Mouse (Mus musculus): Measurements from ENCODE around the gene Yap1. TPM values are rescaled to one million over a fixed set of nuclear protein-coding genes. Genes with fewer than 3 reads are reported as not detected.
A peak's percentile ranks its signal among the peaks of the same experiment; 100 is the strongest.

Gene Yap1
- polyA plus RNA-seq, 1 experiment from 2014 or later, result 42.0 TPM

- H3K27ac ChIP-seq (ENCODE audit: low read depth), result no peak overlapping the region
- DNase-seq (no peak), ATAC-seq (ENCODE audit: insufficient read depth) (no peak)
- H3K9me3 ChIP-seq (ENCODE audit: low read depth, low read length), result no peaks in the 10 kb centered on the region
- 89% methylated on average over 5 of the region's 5 CpGs for WGBS
- H3K9ac ChIP-seq, result no peak overlapping the region
- TF ChIP-seq CTCF (IDR thresholded peaks at IDR 0.05; ENCODE audit: low read depth), result no peak
- H3K36me3 ChIP-seq (ENCODE audit: insufficient read depth), result peaks cover 52% of the 10 kb centered on the region
- H3K4me1 ChIP-seq (ENCODE audit: insufficient read depth), result no peaks in the 10 kb centered on the region
- H3K4me3 ChIP-seq (ENCODE audit: low read depth, low read length), result no peak overlapping the region
- H3K27me3 ChIP-seq (ENCODE audit: insufficient read depth, low read length), result no peaks in the 10 kb centered on the region
- H3K4me2 ChIP-seq, result no peak overlapping the region
These were observed 26.8 kb downstream of the Yap1 start for GRCm38 (mm10) chr9:7977587-7977986.

GRCm38 (mm10) chr9:7971993-7972392 is 32.4 kb downstream of the Yap1 start:
- Histone ChIP-seq H3K9ac (no peak overlapping the region), H3K4me3 (ENCODE audit: low read depth, low read length) (no peak overlapping the region), H3K9me3 (ENCODE audit: low read depth, low read length) (no peaks in the 10 kb centered on the region), H3K36me3 (ENCODE audit: insufficient read depth) (peaks cover 50% of the 10 kb centered on the region), H3K4me2 (no peak overlapping the region), H3K27ac (ENCODE audit: low read depth) (no peak overlapping the region), H3K27me3 (ENCODE audit: insufficient read depth, low read length) (no peaks in the 10 kb centered on the region), H3K4me1 (ENCODE audit: insufficient read depth) (no peaks in the 10 kb centered on the region)
- no peak for DNase-seq
- TF ChIP-seq CTCF (IDR thresholded peaks at IDR 0.05; ENCODE audit: low read depth), result no peak
- WGBS, result 74% methylated on average over 2 of the region's 2 CpGs
- no peak for ATAC-seq (ENCODE audit: insufficient read depth)

GRCm38 (mm10) chr9:7967980-7968379 is 36.4 kb downstream of the Yap1 start:
- WGBS, result 97% methylated on average over 1 of the region's 1 CpGs
- no peak for ATAC-seq (ENCODE audit: insufficient read depth)

GRCm38 (mm10) chr9:7965590-7965989 is 38.8 kb downstream of the Yap1 start:
- H3K9me3 ChIP-seq (ENCODE audit: low read depth, low read length), result no peaks in the 10 kb centered on the region
- no peak overlapping the region for H3K27ac ChIP-seq (ENCODE audit: low read depth)
- WGBS, result 61% methylated on average over 3 of the region's 3 CpGs
- no peak overlapping the region for H3K4me2 ChIP-seq
- H3K9ac ChIP-seq, result no peak overlapping the region
- no peaks in the 10 kb centered on the region for H3K27me3 ChIP-seq (ENCODE audit: insufficient read depth, low read length)
- peaks cover 56% of the 10 kb centered on the region for H3K36me3 ChIP-seq (ENCODE audit: insufficient read depth)
- no peak for ATAC-seq (ENCODE audit: insufficient read depth)
- TF ChIP-seq CTCF (IDR thresholded peaks at IDR 0.05; ENCODE audit: low read depth), result no peak
- H3K4me1 ChIP-seq (ENCODE audit: insufficient read depth), result peaks cover 12% of the 10 kb centered on the region; the same call in 1 of the 2 replicates
- no peak for DNase-seq
- H3K4me3 ChIP-seq (ENCODE audit: low read depth, low read length), result no peak overlapping the region

More at GRCm38 (mm10) chr9:7967980-7968379, 36.4 kb downstream of the Yap1 start:
- Histone ChIP-seq H3K4me3 (ENCODE audit: low read depth, low read length) (no peak overlapping the region), H3K27me3 (ENCODE audit: insufficient read depth, low read length) (no peaks in the 10 kb centered on the region), H3K4me1 (ENCODE audit: insufficient read depth) (peaks cover 2% of the 10 kb centered on the region; the same call in 1 of the 2 replicates), H3K4me2 (no peak overlapping the region), H3K9ac (no peak overlapping the region), H3K27ac (ENCODE audit: low read depth) (no peak overlapping the region), H3K9me3 (ENCODE audit: low read depth, low read length) (no peaks in the 10 kb centered on the region), H3K36me3 (ENCODE audit: insufficient read depth) (peaks cover 56% of the 10 kb centered on the region)
- no peak for DNase-seq
- no peak for TF ChIP-seq CTCF (IDR thresholded peaks at IDR 0.05; ENCODE audit: low read depth)

- Histone ChIP-seq H3K4me2 (no peak overlapping the region), H3K4me3 (ENCODE audit: low read depth, low read length) (no peak overlapping the region), H3K27me3 (ENCODE audit: insufficient read depth, low read length) (no peaks in the 10 kb centered on the region), H3K9me3 (ENCODE audit: low read depth, low read length) (no peaks in the 10 kb centered on the region), H3K27ac (ENCODE audit: low read depth) (no peak overlapping the region), H3K36me3 (ENCODE audit: insufficient read depth) (peaks cover 62% of the 10 kb centered on the region), H3K9ac (no peak overlapping the region), H3K4me1 (ENCODE audit: insufficient read depth) (peaks cover 17% of the 10 kb centered on the region)
- TF ChIP-seq CTCF (IDR thresholded peaks at IDR 0.05; ENCODE audit: low read depth), result no peak
- no peak for DNase-seq
- WGBS, result 73% methylated on average over 2 of the region's 2 CpGs
- ATAC-seq (ENCODE audit: insufficient read depth), result no peak
These were observed 40.5 kb downstream of the Yap1 start for GRCm38 (mm10) chr9:7963867-7964266.

GRCm38 (mm10) chr9:7962915-7963314 is 41.5 kb downstream of the Yap1 start:
- no peaks in the 10 kb centered on the region for H3K9me3 ChIP-seq (ENCODE audit: low read depth, low read length)
- H3K4me1 ChIP-seq (ENCODE audit: insufficient read depth), result peaks cover 17% of the 10 kb centered on the region
- TF ChIP-seq CTCF (IDR thresholded peaks at IDR 0.05; ENCODE audit: low read depth), result no peak
- H3K36me3 ChIP-seq (ENCODE audit: insufficient read depth), result peaks cover 54% of the 10 kb centered on the region
- H3K4me3 ChIP-seq (ENCODE audit: low read depth, low read length), result no peak overlapping the region
- 69% methylated on average over 7 of the region's 7 CpGs for WGBS
- no peak for DNase-seq
- H3K27ac ChIP-seq (ENCODE audit: low read depth), result no peak overlapping the region
- no peaks in the 10 kb centered on the region for H3K27me3 ChIP-seq (ENCODE audit: insufficient read depth, low read length)
- H3K9ac ChIP-seq, result no peak overlapping the region
- no peak overlapping the region for H3K4me2 ChIP-seq
- no peak for ATAC-seq (ENCODE audit: insufficient read depth)

- Histone ChIP-seq H3K4me1 (ENCODE audit: insufficient read depth) (peaks cover 17% of the 10 kb centered on the region), H3K27ac (ENCODE audit: low read depth) (peak overlapping the region; percentile 75), H3K4me2 (no peak overlapping the region), H3K36me3 (ENCODE audit: insufficient read depth) (peaks cover 52% of the 10 kb centered on the region), H3K9me3 (ENCODE audit: low read depth, low read length) (no peaks in the 10 kb centered on the region), H3K9ac (no peak overlapping the region), H3K27me3 (ENCODE audit: insufficient read depth, low read length) (no peaks in the 10 kb centered on the region), H3K4me3 (ENCODE audit: low read depth, low read length) (no peak overlapping the region)
- 38% methylated on average over 21 of the region's 21 CpGs for WGBS
- DNase-seq (peak; percentile 75), ATAC-seq (ENCODE audit: insufficient read depth) (no peak)
- TF ChIP-seq CTCF (IDR thresholded peaks at IDR 0.05; ENCODE audit: low read depth), result no peak
These were observed 42.8 kb downstream of the Yap1 start for GRCm38 (mm10) chr9:7961366-7962160.
